Mouse (Mus musculus) olfactory bulb, adult 2 months (tissue): ENCODE data around the gene Stk24.

Experiments
- CTCF ChIP-seq: fragments of 200-500 bp; IDR thresholded peaks from 2 replicates; pipeline ENCODE4 v1.5.1; 2012; ENCODE audit warnings: low read depth, mild to moderate bottlenecking, low read length, moderate library complexity; ENCODE audit not compliant: insufficient read depth
- POLR2A ChIP-seq: fragments of 200-500 bp; IDR thresholded peaks from 2 replicates; pipeline ENCODE4 v1.6.1; 2012; ENCODE audit warnings: mild to moderate bottlenecking, low read depth, low read length, moderate library complexity; ENCODE audit not compliant: insufficient read depth

- no peak for TF ChIP-seq POLR2A
- no peak for TF ChIP-seq CTCF
Observed at GRCm38 (mm10) chr14:121263912-121264311, 115.9 kb downstream of the Stk24 start.
